Mouse (Mus musculus) small intestine, adult 2 months (tissue): ENCODE measurements around the gene Pacrg. TPM values are rescaled to one million over a fixed set of nuclear protein-coding genes. Genes with fewer than 3 reads are reported as not detected.

Source experiments
- H3K27ac ChIP-seq: fragments of 200-500 bp; 2 replicates; pipeline ENCODE4 v1.5.1; 2012; ENCODE audit warnings: low read depth, low read length, control low read depth, inconsistent platforms; ENCODE audit not compliant: insufficient read depth
- H3K27me3 ChIP-seq: fragments of 200-500 bp; 2 replicates; pipeline ENCODE4 v1.6.1; 2012; ENCODE audit warnings: mild to moderate bottlenecking, moderate library complexity, low read length, inconsistent platforms; ENCODE audit not compliant: control insufficient read depth, insufficient read depth
- H3K36me3 ChIP-seq: fragments of 200-500 bp; 2 replicates; pipeline ENCODE4 v1.6.1; 2012; ENCODE audit warnings: mild to moderate bottlenecking, low read length, control low read depth, inconsistent platforms; ENCODE audit not compliant: control insufficient read depth, insufficient read depth
- H3K4me1 ChIP-seq: fragments of 200-500 bp; 2 replicates; pipeline ENCODE4 v1.6.1; 2012; ENCODE audit warnings: low read length, inconsistent platforms, mixed read lengths; ENCODE audit not compliant: control insufficient read depth, insufficient read depth, insufficient read length
- H3K4me3 ChIP-seq: fragments of 200-500 bp; 2 replicates; pipeline ENCODE4 v1.5.1; 2012; ENCODE audit warnings: low read depth, mild to moderate bottlenecking, control low read depth, inconsistent platforms, low read length, moderate library complexity
- CTCF ChIP-seq: fragments of 200-500 bp; IDR thresholded peaks from 2 replicates; pipeline ENCODE4 v1.5.1; 2012; ENCODE audit warnings: low read depth, mild to moderate bottlenecking, control low read depth, inconsistent platforms, low read length, moderate library complexity, mixed read lengths; ENCODE audit not compliant: insufficient replicate concordance, insufficient read length; ENCODE audit errors: extremely low read depth
- POLR2A ChIP-seq: fragments of 200-500 bp; IDR thresholded peaks from 2 replicates; pipeline ENCODE4 v1.6.1; 2012; ENCODE audit warnings: low read depth, mild to moderate bottlenecking, control low read depth, inconsistent platforms, low read length, moderate library complexity
- WGBS: fragments of 180-500 bp; shearing (Covaris S2); methylation state at CpG from one replicate; pipeline ENCODE4 v1.1.7; 2018; 5-methylcytosine and 5-hydroxymethylcytosine counted together
- polyA plus RNA-seq: library from polyadenylated mRNA; depleted of rRNA; stranded (reverse); fragments of >200 nt; gene quantifications from 2 replicates; pipeline ENCODE4 v1.2.3, GENCODE M21; 2012

Pacrg gene
- polyA plus RNA-seq, 1 experiment = not detected

GRCm38 (mm10) chr17:10550781-10551520 lies 289.2 kb downstream of the Pacrg start:
- no peak for TF ChIP-seq CTCF
- TF ChIP-seq POLR2A = no peak
- Histone ChIP-seq H3K4me1 (no peaks in the 10 kb centered on the region), H3K27me3 (no peaks in the 10 kb centered on the region), H3K36me3 (no peaks in the 10 kb centered on the region), H3K4me3 (no peak overlapping the region), H3K27ac (no peak overlapping the region)
- 78% methylated on average over 15 of the region's 15 CpGs for WGBS

GRCm38 (mm10) chr17:10549825-10550224 lies 290.3 kb downstream of the Pacrg start:
- Histone ChIP-seq H3K27me3 (no peaks in the 10 kb centered on the region), H3K36me3 (no peaks in the 10 kb centered on the region), H3K4me3 (no peak overlapping the region), H3K4me1 (no peaks in the 10 kb centered on the region), H3K27ac (no peak overlapping the region)
- no peak for TF ChIP-seq CTCF
- 68% methylated on average over 3 of the region's 3 CpGs for WGBS

GRCm38 (mm10) chr17:10548969-10549368 lies 291.1 kb downstream of the Pacrg start:
- no peak overlapping the region for H3K4me3 ChIP-seq
- TF ChIP-seq CTCF (no peak), POLR2A (no peak)
- WGBS = 88% methylated on average over 4 of the region's 4 CpGs

DNA sequence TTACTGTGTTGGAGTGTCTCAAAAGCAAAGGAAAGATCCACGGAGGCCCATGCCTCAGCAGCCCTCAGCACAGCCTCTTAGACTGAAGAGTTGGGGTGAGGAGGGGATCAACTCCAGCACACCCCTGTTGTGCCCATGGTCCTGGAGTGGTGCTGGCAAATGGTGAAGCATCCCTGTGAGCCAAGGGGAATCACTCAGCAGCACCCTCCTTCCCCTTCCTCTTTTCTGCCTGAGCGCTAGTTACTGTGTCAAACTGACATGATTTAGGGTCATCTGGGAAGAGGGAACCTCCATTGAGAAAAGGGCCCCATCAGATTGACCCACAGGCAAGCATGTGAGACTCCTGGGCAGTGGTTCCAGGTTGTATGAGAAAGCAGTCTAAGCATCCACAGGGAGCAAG lies 299.3 kb downstream of the Pacrg start:
- no peak for TF ChIP-seq POLR2A
- TF ChIP-seq CTCF = no peak
- 75% methylated on average over 2 of the region's 2 CpGs for WGBS

More at GRCm38 (mm10) chr17:10548969-10549368, 291.1 kb downstream of the Pacrg start:
- no peak overlapping the region for H3K27ac ChIP-seq
- no peaks in the 10 kb centered on the region for H3K36me3 ChIP-seq
- no peaks in the 10 kb centered on the region for H3K27me3 ChIP-seq
- H3K4me1 ChIP-seq = no peaks in the 10 kb centered on the region

GRCm38 (mm10) chr17:10534206-10534605 lies 305.9 kb downstream of the Pacrg start:
- Histone ChIP-seq H3K27me3 (no peaks in the 10 kb centered on the region), H3K4me1 (no peaks in the 10 kb centered on the region), H3K27ac (no peak overlapping the region), H3K4me3 (no peak overlapping the region), H3K36me3 (no peaks in the 10 kb centered on the region)
- TF ChIP-seq CTCF (no peak), POLR2A (no peak)
- 77% methylated on average over 8 of the region's 8 CpGs for WGBS

More for the DNA sequence above, 299.3 kb downstream of the Pacrg start:
- H3K4me1 ChIP-seq = no peaks in the 10 kb centered on the region
- no peak overlapping the region for H3K4me3 ChIP-seq
- no peaks in the 10 kb centered on the region for H3K27me3 ChIP-seq
- no peaks in the 10 kb centered on the region for H3K36me3 ChIP-seq
- no peak overlapping the region for H3K27ac ChIP-seq

GRCm38 (mm10) chr17:10533461-10533860 lies 306.6 kb downstream of the Pacrg start:
- H3K27me3 ChIP-seq = no peaks in the 10 kb centered on the region
- TF ChIP-seq POLR2A = no peak
- TF ChIP-seq CTCF = no peak
- H3K4me3 ChIP-seq = no peak overlapping the region
- no peaks in the 10 kb centered on the region for H3K4me1 ChIP-seq
- no peak overlapping the region for H3K27ac ChIP-seq
- WGBS = 54% methylated on average over 7 of the region's 7 CpGs
- H3K36me3 ChIP-seq = no peaks in the 10 kb centered on the region

GRCm38 (mm10) chr17:10531024-10531423 lies 309.1 kb downstream of the Pacrg start:
- no peaks in the 10 kb centered on the region for H3K36me3 ChIP-seq
- H3K4me3 ChIP-seq = no peak overlapping the region
- WGBS = 31% methylated on average over 8 of the region's 8 CpGs
- H3K4me1 ChIP-seq = no peaks in the 10 kb centered on the region
- TF ChIP-seq POLR2A = no peak
- TF ChIP-seq CTCF = no peak
- H3K27ac ChIP-seq = no peak overlapping the region
- H3K27me3 ChIP-seq = no peaks in the 10 kb centered on the region
